Mouse (Mus musculus): ENCODE results near the gene Filip1. TPM values are rescaled to one million over a fixed set of nuclear protein-coding genes. Genes with fewer than 3 reads are reported as not detected.

Filip1 gene
- polyA plus RNA-seq, 1 experiment = 1.7 TPM

DNA sequence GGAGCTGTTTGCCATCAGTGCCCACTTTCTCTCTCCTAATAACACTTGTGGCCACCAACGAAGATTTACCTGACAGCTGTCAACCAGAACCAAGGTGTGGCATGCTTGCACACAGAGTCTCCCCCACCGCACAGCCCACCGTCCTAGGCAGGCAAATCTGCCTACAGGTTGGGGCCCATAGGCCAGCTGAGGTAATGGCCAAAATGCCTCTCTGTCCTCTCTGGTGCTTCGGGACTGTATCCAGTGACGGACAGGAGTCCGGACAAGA, 90.2 kb downstream of the Filip1 start:
- Histone ChIP-seq H3K27ac (ENCODE audit: insufficient read depth, low read depth, low read length) (no peak overlapping the region), H3K27me3 (ENCODE audit: control insufficient read depth, insufficient read depth, low read length) (no peaks in the 10 kb centered on the region), H3K4me1 (ENCODE audit: control insufficient read depth, insufficient read depth, insufficient read length, low read length) (no peaks in the 10 kb centered on the region), H3K4me3 (ENCODE audit: low read depth, low read length) (no peak overlapping the region), H3K36me3 (ENCODE audit: control insufficient read depth, insufficient read depth, low read length) (no peaks in the 10 kb centered on the region)
- TF ChIP-seq CTCF (IDR thresholded peaks at IDR 0.05; ENCODE audit: extremely low read depth, insufficient read length, insufficient replicate concordance, low read depth, low read length) = no peak
- TF ChIP-seq POLR2A (IDR thresholded peaks at IDR 0.05; ENCODE audit: low read depth, low read length) = no peak
- WGBS = 83% methylated on average over 6 of the region's 6 CpGs

DNA sequence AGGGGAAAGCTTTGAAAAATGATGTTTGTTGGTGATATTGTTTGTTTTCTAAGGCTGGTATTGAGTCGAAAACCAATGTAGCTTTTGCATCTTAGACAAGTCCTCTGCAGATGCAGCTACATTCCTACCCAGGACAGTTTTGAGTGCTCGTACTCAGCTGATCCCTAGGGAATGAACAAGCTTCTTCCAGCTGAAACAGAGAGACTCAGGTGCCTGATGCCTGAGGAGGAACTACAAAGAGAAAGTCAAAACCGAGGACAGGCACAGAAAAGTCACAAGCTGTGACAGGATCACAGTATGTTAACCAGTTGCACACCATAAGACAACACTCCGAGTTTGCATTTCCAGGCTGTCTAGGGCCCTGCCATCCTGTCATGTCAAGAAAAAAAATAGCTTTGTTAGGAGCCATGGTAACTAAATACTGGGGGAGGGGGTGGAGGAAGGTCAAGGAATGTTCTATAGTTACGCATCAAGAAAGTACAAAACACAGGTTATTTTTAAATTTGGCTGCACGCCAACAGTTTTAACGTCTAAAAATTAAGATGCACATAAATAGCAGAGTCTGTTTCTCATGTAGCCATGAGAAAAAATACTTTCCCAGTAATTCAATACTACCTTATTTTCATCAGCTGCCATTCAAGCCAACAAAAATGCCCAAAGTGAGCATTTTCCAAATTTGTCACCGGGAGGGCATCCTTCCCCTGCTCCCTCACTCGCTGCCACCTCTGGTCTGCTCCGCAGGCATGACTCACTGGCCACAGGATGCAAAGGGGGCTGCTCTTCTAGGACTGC, 90.8 kb downstream of the Filip1 start:
- 61% methylated on average over 10 of the region's 10 CpGs for WGBS
- Histone ChIP-seq H3K36me3 (ENCODE audit: control insufficient read depth, insufficient read depth, low read length) (no peaks in the 10 kb centered on the region), H3K4me3 (ENCODE audit: low read depth, low read length) (no peak overlapping the region), H3K4me1 (ENCODE audit: control insufficient read depth, insufficient read depth, insufficient read length, low read length) (no peaks in the 10 kb centered on the region), H3K27ac (ENCODE audit: insufficient read depth, low read depth, low read length) (no peak overlapping the region), H3K27me3 (ENCODE audit: control insufficient read depth, insufficient read depth, low read length) (no peaks in the 10 kb centered on the region)
- TF ChIP-seq POLR2A (IDR thresholded peaks at IDR 0.05; ENCODE audit: low read depth, low read length) = no peak

DNA sequence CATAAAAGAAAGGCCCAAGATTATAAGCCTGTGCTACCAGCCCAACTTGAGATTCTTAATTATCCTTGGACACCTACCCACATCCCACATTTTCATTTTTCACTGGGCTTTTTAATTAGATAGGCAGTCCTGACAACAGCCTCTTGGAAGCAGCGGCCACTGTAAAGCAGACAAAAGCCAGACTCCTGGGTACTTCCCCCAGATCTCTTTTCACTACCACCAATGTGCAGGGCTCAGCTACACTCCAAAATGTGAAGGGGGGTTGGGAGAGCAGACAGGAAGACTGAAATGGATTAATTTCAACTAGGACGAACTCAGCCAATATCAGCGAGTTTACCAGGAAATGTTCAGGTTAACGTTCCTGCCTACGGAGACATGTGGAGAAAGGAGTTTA, 92.1 kb downstream of the Filip1 start:
- TF ChIP-seq POLR2A (IDR thresholded peaks at IDR 0.05; ENCODE audit: low read depth, low read length) = no peak
- no peak for TF ChIP-seq CTCF (IDR thresholded peaks at IDR 0.05; ENCODE audit: extremely low read depth, insufficient read length, insufficient replicate concordance, low read depth, low read length)
- Histone ChIP-seq H3K27ac (ENCODE audit: insufficient read depth, low read depth, low read length) (peak overlapping the region; percentile 23; the same call in 1 of the 2 replicates), H3K4me3 (ENCODE audit: low read depth, low read length) (no peak overlapping the region), H3K36me3 (ENCODE audit: control insufficient read depth, insufficient read depth, low read length) (no peaks in the 10 kb centered on the region), H3K4me1 (ENCODE audit: control insufficient read depth, insufficient read depth, insufficient read length, low read length) (no peaks in the 10 kb centered on the region), H3K27me3 (ENCODE audit: control insufficient read depth, insufficient read depth, low read length) (no peaks in the 10 kb centered on the region)
- WGBS = 79% methylated on average over 5 of the region's 5 CpGs

DNA sequence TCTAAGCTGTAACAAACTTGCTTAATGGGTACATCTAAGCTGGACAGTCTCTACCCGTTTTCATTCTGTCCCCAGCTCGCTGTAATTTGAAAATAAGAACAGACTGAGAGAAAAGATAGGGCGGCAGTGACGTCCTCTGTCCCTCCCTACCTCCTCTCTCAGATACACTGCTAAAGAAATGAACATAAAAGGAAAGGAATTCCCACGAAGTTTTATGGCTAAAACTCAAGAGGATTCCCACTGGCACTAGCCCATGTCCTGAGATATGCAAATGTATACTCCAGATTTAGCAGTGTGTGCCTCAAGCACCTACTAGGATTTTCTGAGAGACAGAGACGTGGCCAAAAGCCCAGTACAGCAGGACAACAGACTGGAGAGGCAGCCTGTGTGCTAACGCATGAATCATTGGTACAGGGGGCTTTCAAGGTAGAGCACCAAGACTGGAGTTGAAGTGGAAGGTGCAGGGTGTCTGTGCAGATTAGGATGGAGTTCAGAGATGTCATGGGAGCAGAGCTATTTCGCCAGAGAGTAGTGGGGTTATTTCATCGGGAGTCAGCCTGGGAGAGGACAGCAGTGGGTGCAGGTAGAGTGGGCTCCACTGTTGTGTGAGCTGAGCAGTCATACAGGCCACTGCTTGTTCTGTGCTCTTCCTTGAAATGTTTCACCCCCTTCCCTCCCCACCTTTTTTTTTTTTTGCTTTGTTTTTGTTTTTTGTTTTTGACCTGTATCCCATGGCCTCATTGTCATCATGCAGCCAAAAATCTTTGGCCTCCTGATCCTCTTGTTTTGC, 92.7 kb downstream of the Filip1 start:
- Histone ChIP-seq H3K4me1 (ENCODE audit: control insufficient read depth, insufficient read depth, insufficient read length, low read length) (no peaks in the 10 kb centered on the region), H3K27ac (ENCODE audit: insufficient read depth, low read depth, low read length) (peak overlapping the region; percentile 23; the same call in 1 of the 2 replicates), H3K36me3 (ENCODE audit: control insufficient read depth, insufficient read depth, low read length) (no peaks in the 10 kb centered on the region), H3K27me3 (ENCODE audit: control insufficient read depth, insufficient read depth, low read length) (no peaks in the 10 kb centered on the region), H3K4me3 (ENCODE audit: low read depth, low read length) (no peak overlapping the region)
- no peak for TF ChIP-seq POLR2A (IDR thresholded peaks at IDR 0.05; ENCODE audit: low read depth, low read length)
- TF ChIP-seq CTCF (IDR thresholded peaks at IDR 0.05; ENCODE audit: extremely low read depth, insufficient read length, insufficient replicate concordance, low read depth, low read length) = no peak
- 51% methylated on average over 9 of the region's 9 CpGs for WGBS

DNA sequence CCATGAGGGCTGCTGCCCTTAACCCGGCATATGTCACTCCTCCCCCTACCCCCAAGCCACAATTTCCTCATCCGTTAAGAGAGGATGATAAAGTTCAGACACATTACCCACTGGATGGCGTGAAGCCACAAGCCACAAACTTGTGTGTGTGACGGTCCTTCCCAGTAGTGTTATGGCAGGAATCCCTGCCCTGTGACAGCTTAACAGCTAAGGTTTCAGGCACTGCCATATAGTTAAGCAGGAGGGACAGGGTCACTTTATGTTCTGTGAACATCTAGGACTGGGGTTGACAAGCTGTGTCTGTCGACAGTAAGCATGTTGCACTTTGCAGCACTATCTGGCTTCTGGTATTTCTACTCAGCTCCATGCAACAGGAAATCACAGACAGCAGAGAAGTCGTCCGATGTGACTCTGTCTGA, 93.3 kb downstream of the Filip1 start:
- Histone ChIP-seq H3K4me3 (ENCODE audit: low read depth, low read length) (no peak overlapping the region), H3K27me3 (ENCODE audit: control insufficient read depth, insufficient read depth, low read length) (no peaks in the 10 kb centered on the region), H3K36me3 (ENCODE audit: control insufficient read depth, insufficient read depth, low read length) (no peaks in the 10 kb centered on the region), H3K27ac (ENCODE audit: insufficient read depth, low read depth, low read length) (peak overlapping the region; percentile 14; the same call in 1 of the 2 replicates), H3K4me1 (ENCODE audit: control insufficient read depth, insufficient read depth, insufficient read length, low read length) (no peaks in the 10 kb centered on the region)
- no peak for TF ChIP-seq CTCF (IDR thresholded peaks at IDR 0.05; ENCODE audit: extremely low read depth, insufficient read length, insufficient replicate concordance, low read depth, low read length)
- TF ChIP-seq POLR2A (IDR thresholded peaks at IDR 0.05; ENCODE audit: low read depth, low read length) = no peak
- 41% methylated on average over 7 of the region's 7 CpGs for WGBS

DNA sequence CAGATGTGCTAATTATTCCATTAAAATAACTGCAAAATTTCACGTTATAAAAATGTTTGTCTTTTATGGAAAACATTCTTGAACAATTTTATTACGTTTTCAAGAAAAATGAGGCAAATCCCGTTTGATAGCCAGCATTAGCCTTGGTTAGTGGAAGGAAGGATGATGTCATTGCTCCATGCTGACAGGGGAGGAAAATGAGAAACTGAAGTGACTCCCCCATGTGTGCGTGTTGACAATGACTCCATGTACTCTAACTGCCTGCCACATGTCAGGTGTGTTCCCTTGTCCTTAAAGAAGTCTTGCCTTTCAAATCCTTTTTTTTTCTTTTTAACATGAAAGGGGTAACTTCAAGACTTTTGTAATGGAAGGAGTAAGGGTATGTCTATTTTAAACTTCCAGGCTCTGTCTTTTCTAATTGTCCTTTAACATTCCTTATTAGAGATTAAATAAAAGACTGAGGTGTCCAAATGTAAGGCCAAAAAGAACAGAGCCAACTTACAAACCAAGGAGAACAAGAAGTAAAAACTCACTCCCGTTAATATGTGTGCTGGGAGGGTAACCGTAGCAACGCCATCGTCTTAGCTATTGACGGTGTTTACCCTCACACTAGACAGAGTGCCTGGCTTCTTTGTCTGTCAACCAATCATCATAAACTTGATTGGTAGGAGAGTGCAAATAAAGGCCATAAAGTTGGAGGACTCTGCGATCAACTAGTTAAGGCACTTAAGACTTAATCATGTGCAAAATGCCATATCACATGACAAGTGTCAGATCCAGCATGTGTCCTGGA, 94.1 kb downstream of the Filip1 start:
- no peak overlapping the region for H3K4me3 ChIP-seq (ENCODE audit: low read depth, low read length)
- WGBS = 42% methylated on average over 10 of the region's 10 CpGs
- H3K27me3 ChIP-seq (ENCODE audit: control insufficient read depth, insufficient read depth, low read length) = no peaks in the 10 kb centered on the region
- no peaks in the 10 kb centered on the region for H3K36me3 ChIP-seq (ENCODE audit: control insufficient read depth, insufficient read depth, low read length)
- TF ChIP-seq CTCF (IDR thresholded peaks at IDR 0.05; ENCODE audit: extremely low read depth, insufficient read length, insufficient replicate concordance, low read depth, low read length) (no peak), POLR2A (IDR thresholded peaks at IDR 0.05; ENCODE audit: low read depth, low read length) (no peak)
- peak overlapping the region; percentile 14; the same call in 1 of the 2 replicates for H3K27ac ChIP-seq (ENCODE audit: insufficient read depth, low read depth, low read length)
- no peaks in the 10 kb centered on the region for H3K4me1 ChIP-seq (ENCODE audit: control insufficient read depth, insufficient read depth, insufficient read length, low read length)

DNA sequence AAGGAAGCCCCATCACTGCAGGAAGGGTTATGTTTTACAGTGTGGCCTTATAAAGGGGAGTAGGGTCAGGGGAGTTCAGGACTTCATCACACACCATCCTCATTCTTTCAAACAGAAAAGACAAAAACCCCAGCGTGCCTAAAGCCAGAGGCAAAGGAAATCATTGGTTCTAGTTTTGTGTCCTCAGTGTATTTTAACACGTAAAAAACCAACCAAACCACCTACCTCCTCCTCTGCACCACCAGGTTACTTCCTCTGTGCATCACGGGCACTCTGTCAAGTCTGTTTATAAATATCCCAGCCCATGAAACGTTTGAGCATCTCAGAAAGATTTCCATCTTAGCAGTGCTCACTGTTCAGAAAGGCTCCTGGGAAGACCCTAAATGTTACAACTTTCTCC, 98.4 kb downstream of the Filip1 start:
- Histone ChIP-seq H3K4me3 (ENCODE audit: low read depth, low read length) (no peak overlapping the region), H3K27me3 (ENCODE audit: control insufficient read depth, insufficient read depth, low read length) (no peaks in the 10 kb centered on the region), H3K4me1 (ENCODE audit: control insufficient read depth, insufficient read depth, insufficient read length, low read length) (no peaks in the 10 kb centered on the region), H3K27ac (ENCODE audit: insufficient read depth, low read depth, low read length) (no peak overlapping the region), H3K36me3 (ENCODE audit: control insufficient read depth, insufficient read depth, low read length) (no peaks in the 10 kb centered on the region)
- TF ChIP-seq POLR2A (IDR thresholded peaks at IDR 0.05; ENCODE audit: low read depth, low read length) (no peak), CTCF (IDR thresholded peaks at IDR 0.05; ENCODE audit: extremely low read depth, insufficient read length, insufficient replicate concordance, low read depth, low read length) (no peak)
- 50% methylated on average over 4 of the region's 4 CpGs for WGBS
